Mouse (Mus musculus) frontal cortex, postnatal 10 days (tissue): ENCODE measurements at regions not wholly inside any gene's neighbourhood (a gene's known extent, or its start where the extent isn't known, plus 50 kb on each side); places are given as distances from the start of the nearest gene placed in this dataset.

ENCODE experiments used
- DNase-seq, 2 experiments: peaks; one replicate each; pipeline ENCODE4 v3.0.0; 2022; ENCODE audit warnings: low spot score in 2 of 2, mixed read lengths in 1 of 2

DNA sequence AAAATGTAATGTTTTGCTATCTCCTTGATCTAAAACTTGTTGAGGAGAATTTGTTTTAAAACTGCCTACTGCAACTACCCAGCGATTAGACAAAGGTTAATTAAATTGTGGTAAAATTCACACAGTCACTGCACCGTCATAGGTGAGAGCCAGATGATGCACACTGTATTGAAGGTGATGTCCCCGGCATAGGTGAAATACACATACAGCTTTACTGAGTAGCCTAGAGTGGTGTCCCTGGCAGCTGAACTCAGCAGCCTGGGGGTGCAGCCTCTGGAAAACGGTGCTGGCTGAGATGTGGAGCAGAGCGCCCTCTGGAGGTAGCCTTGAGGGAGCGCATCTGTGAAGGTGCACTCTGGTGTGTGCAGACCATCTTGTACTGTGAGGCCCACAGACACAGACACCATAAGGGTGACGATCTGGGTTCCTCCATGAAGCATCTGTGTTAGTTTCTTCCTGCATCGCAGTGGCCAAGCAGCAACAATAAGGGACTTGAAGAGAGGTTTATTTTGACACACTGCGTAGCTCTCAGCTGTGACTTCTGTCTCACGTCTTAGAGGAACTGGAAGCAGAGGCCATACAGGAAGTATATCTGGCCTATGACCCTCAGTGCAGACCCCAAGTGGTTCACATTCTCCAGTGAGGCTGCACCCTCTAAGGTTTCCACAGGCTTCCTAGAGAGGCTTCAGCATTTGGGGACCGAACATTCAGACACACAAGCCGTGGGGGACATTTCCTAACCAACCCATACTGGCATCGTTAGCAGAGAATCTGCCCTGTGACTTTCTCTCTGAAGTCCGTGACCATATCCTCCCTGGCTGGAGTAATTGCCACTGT is 68.6 kb upstream of the 1700021F07Rik start:
- DNase-seq, result peak in 1 of 2 experiments; percentile 37

DNA sequence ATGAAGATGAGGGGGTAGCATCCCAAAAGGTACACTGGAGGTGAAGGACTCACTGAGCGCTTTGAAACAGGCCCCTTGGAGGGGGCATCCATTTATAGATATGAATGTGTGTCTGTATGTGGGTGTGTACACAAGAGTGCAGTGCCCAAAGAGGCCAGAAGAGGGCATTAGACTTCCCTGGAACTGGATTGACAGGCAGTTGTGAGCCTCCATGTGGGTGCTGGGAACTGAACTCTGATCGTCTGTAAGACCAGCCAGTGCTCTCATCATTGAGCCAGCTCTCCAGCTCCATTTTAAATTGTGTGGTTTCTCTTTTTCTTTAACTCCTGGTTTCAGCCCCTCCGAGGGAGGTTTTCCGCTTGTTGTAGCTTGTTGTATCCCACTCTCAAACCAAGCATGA is 67.6 kb upstream of the 1700021F07Rik start:
- DNase-seq, result no peak

DNA sequence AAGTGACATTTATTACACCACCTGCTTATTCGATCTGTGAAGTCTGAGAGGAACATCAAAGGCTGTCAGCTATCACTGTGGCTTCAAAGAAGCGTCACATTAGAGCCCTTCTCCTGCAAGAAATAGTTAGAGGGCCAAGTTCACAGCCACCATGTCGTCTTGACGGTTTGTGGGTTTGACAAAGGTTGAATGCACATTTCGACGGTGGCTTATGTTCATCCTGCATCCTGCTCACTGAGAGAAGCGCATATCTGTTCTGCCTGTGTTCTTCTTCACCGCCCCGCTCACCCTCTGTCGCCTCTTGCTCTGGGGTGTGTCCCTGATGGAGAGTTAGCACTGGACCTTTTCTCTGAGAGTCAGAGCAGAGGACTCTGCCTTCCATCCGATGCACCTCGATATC is 67.2 kb upstream of the 1700021F07Rik start:
- DNase-seq, result no peak

DNA sequence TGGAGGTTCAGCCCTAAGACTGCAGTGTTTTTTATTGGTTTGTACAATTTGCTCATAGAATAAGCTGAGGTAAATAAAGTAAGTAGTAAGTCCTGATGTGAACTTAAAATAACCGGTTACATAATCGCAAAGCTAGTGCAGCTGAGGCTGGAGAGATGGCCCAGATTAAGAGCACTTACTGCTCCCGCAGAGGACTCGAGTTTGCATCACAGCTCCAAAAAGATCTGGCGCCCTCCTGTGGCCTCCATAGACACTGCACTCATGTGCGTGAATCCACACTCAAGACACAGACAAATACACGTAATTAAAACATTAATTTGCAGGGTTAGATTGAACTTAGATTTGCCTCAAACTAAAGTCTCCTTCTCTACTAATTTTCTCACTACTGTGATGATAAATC is 66.3 kb upstream of the 1700021F07Rik start:
- DNase-seq, result no peak

DNA sequence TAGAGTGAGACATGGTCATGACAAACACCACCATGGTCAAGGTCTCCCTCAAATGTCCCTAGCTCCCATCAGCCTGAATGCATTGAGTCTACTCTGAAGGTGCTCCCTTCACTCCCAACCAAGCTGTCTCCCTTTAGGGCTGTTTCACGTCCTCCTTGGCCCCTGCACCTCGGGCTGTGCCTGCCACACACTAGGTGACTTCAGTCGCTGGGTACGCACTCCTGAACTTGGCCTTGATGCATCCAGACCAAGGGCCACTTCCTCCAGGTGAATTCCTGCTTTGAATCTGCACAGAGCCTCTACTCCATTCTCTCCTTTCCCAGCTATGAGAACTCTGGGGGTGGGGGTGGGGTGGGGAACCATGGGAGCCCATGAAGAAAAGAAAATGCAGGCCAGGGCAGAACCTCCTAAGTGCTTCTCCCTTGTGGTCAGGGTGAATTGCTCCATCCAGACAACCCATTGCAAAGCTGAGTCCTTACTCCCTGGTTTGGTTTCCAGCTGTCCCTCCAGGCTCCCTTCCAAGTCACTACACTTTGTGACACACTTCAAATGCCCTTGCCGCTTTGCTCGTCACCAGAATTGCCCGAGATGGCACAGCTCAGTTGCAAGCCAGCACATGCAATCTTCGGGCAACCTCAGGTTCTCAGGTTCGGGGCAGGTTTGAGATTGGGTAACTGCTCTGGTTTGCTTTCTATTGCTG is 65.3 kb upstream of the 1700021F07Rik start:
- no peak for DNase-seq

DNA sequence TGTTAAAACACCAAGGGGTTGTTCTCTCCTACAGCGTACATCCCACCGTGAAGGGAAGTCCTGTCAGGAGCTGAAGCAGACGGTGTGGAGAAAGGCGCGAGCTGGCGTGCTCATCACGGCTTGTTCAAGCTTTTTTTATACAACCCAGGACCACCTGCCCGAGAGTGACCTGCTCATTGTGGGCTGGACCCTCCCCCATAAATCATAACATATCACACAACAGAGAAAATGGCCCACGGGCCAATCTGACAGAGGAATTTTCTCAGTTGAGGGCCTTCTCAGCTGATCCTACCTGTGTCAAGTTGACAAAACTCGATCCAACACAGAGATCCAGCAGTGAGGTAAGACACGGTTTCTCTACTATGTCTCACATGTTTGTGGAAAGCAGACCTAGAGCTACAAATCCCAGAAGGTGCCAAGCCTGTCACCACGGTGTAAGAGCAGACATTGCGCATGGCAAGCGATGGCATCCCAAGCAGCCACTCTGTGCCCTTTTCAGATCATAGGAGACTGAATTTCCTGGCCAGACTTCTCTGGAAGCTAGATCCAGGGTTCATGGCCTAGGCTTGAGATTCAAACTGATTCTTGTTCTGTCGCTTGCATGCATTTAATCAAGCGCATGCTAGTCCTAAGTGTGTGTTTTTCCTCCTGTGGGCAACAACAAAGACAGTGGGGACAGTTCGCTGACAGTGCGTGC is 64.6 kb upstream of the 1700021F07Rik start:
- no peak for DNase-seq

DNA sequence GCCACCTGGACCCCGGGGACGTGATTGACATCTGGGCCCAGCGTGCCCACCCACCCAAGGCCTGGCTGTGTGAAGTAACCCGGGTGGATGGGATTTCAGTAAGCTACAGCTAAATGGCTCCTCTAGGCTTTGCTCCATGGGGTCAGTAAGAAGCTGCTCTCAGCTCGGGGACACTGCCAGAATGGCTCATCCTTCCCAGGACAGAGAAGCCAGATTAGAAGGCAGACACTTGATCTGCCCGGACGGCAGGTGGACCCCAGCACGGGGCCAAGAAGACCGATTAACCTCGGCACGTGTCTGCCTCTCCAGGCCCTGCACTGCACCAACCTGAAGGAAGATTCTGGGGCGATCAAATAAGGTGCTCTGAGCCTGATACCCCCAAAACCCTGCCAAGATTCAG is 63.5 kb upstream of the 1700021F07Rik start:
- DNase-seq, result no peak

DNA sequence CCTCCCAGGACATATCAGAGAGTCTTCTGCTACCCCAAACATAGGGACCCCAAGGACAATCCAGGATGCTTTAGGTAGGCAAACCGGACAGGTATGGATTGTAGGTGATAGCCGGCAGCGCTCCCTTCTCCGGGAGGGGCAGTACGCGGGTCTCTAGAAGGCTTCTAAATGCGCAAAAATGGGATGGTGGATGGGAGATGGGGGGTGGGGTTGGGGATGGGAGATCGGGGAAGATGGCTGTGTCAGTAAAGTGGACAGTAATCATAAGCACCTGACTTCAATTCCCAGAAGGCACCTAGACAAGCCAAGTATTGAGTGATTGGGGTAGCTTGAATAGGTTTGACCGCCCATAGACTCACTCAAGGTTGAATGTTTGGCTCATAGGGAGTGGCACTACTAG is 59.1 kb upstream of the 1700021F07Rik start:
- no peak for DNase-seq

DNA sequence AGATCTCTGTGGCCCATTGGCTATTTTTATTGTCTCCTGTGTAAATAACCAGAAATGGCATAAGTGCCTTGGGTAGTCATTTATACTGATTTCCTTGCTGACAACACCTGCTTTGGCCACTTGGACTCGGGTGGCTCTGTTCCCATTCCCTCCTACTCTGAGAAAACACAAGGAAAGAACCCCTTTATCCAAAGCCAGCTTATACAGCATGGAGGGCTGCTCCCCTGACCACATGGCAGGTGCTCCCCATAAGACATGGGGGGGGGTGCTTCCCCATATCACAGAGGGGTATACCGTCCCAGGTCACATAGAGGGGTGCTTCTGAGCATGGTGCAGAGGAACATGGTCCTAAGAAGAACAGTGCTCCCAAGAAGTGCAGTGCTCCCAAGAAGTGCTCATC is 57.8 kb upstream of the 1700021F07Rik start:
- no peak for DNase-seq

DNA sequence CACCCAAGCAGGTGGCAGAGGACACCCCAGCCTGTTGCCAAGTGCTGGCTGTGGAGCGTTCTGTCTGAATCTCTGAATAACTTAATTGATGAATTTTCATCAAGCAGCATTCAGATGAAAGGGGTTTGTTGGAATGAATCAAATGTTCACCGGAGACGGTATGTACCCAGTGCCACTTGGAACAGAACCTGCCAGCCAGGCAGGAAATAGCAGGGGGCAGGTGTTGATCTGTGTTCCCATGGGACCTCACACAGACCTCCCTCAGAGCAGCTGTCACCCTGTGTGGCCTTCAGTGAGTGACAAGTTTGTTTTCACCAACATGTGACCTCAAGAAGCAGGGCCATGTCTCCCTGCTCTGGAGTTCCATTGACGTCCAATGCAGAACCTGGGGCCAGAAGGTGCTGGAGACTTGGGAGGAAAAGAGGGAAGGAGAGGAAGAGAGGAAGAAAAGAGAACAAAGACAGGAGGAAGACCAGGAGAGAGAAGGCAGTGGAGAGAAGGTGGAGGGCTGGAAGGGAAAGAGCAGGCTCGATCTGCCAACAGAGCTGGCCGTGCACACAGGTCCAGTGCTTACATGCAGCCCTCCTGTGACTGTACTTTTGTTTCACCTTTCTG is 57.3 kb upstream of the 1700021F07Rik start:
- DNase-seq, result no peak

DNA sequence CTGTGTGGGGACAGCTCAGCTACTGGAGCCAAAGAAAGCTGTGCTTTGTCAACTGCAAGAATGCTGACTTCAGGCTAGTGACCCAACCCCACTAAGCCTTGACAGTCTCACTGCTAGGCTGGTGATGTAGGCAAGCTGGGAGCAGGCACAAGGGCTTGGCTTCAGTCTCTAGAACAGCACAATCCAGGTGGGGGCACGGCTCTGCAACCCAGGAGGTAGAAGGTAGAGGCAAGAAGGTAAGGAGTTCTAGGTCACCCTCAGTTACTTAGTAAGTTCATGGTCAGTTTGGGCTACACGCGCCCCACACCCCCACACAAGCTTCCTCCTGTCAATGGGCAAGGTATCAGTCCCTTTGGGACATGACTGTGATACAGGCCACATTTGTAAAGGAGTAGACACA is 54.2 kb upstream of the 1700021F07Rik start:
- no peak for DNase-seq

DNA sequence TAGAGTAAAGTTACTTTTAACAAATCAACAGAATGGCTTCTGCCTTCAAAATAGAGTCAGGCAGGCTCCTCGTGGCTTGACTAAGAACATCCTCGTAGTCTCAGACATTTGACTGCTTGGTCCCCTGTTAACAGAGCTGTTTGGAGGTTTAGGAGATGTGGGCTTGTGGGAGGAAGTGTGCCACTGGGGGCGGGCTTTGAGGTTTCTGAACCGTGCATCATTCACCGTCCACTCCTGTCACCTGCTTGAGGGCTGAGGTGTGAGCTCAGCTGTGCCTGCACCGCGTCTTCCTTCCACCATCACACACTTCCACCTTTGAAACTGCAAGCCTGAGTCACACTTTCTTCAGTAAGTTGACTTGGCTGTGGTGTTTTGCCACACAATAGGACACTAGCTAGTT is 52.6 kb upstream of the 1700021F07Rik start:
- no peak for DNase-seq
